Mouse (Mus musculus) cerebellum, postnatal 10 days (tissue): ENCODE results near the gene Vegfd.
A peak's percentile ranks its signal among the peaks of the same experiment; 100 is the strongest.

Experiments used
- DNase-seq, 2 experiments: peaks; one replicate each; pipeline ENCODE4 v3.0.0; 2021; ENCODE audit warnings: mixed read lengths in 2 of 2

Gene Vegfd

GRCm38 (mm10) chrX:164373081-164373480 lies at the start of gene Vegfd:
Vegfd (plus strand) TSS chrX:164373378.
- DNase-seq, result peak; percentile 5 to 6

GRCm38 (mm10) chrX:164323391-164323913 lies 49.7 kb upstream of the Vegfd start:
- no peak for DNase-seq

- no peak for DNase-seq
Observed at GRCm38 (mm10) chrX:164330351-164330750, 42.8 kb upstream of the Vegfd start.

- no peak for DNase-seq
Observed at GRCm38 (mm10) chrX:164330766-164331165, 42.4 kb upstream of the Vegfd start.

GRCm38 (mm10) chrX:164338591-164338990 lies 34.6 kb upstream of the Vegfd start:
- DNase-seq, result no peak

GRCm38 (mm10) chrX:164345359-164345938 lies 27.7 kb upstream of the Vegfd start:
- DNase-seq, result no peak

GRCm38 (mm10) chrX:164348937-164349336 lies 24.2 kb upstream of the Vegfd start:
- DNase-seq, result no peak

- no peak for DNase-seq
Observed at GRCm38 (mm10) chrX:164365153-164365865, 7.9 kb upstream of the Vegfd start.

- DNase-seq, result no peak
Observed at GRCm38 (mm10) chrX:164370576-164370975, 2.6 kb upstream of the Vegfd start.

- peak in 1 of 2 experiments; percentile 3 for DNase-seq
Observed at GRCm38 (mm10) chrX:164374586-164374985, 1.4 kb downstream of the Vegfd start.

- DNase-seq, result no peak
Observed at GRCm38 (mm10) chrX:164379721-164380120, 6.5 kb downstream of the Vegfd start.

GRCm38 (mm10) chrX:164381618-164382408 lies 8.6 kb downstream of the Vegfd start:
- peak; percentile 83 to 90 for DNase-seq

- no peak for DNase-seq
Observed at GRCm38 (mm10) chrX:164394091-164394490, 20.9 kb downstream of the Vegfd start.

- DNase-seq, result peak; percentile 9 to 20
Observed at GRCm38 (mm10) chrX:164398456-164398855, 25.3 kb downstream of the Vegfd start.

- no peak for DNase-seq
Observed at GRCm38 (mm10) chrX:164405080-164405649, 32.0 kb downstream of the Vegfd start.

- DNase-seq, result no peak
Observed at GRCm38 (mm10) chrX:164406133-164407022, 33.2 kb downstream of the Vegfd start.

GRCm38 (mm10) chrX:164408301-164408927 lies 35.2 kb downstream of the Vegfd start:
- DNase-seq, result no peak

GRCm38 (mm10) chrX:164410562-164410961 lies 37.4 kb downstream of the Vegfd start:
- no peak for DNase-seq

GRCm38 (mm10) chrX:164416803-164417202 lies 43.6 kb downstream of the Vegfd start:
- DNase-seq, result no peak

- no peak for DNase-seq
Observed at GRCm38 (mm10) chrX:164418008-164418407, 44.8 kb downstream of the Vegfd start.

- DNase-seq, result peak; percentile 91 to 93
Observed at GRCm38 (mm10) chrX:164419471-164419939, 46.3 kb downstream of the Vegfd start, which contains the start of gene Piga. Piga (plus strand) TSS chrX:164419787.
